Mouse (Mus musculus): ENCODE measurements around the gene Utp11.

DNA sequence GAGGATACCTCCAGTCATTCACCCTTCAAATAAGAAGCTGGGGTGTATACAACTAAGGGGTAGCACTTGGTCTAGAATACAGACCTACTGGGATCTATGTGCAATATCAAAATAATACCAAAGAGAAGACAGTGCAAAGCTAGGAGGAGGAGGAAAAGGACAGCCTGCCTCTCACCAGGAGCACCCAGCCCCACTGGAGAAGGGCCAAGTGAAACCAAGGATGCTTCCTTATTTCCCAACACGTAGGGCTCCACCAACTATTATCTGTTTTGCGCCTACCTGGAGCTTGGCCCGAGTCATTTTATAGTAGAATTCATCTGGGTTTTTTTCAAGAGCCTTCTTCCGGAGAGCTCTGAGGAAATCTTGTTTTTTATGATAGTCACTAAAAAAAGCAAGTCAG lies 9.9 kb downstream of the Utp11 start:
- no peak for TF ChIP-seq GATA1 (IDR thresholded peaks at IDR 0.05; ENCODE audit: borderline replicate concordance, low read length)
- no peak for TF ChIP-seq FLI1 (IDR thresholded peaks at IDR 0.05; ENCODE audit: low read length)
